Mouse (Mus musculus): ENCODE data around the gene Cmklr1.
"Not testable (repeated sequence)": the region's sequence is repeated elsewhere in the genome, so short reads cannot be mapped to it uniquely, and the experiment has no call there.

Cmklr1 gene

GRCm38 (mm10) chr5:113618716-113619115 lies 31.5 kb downstream of the Cmklr1 start:
- DNase-seq: no peak

- no peak for DNase-seq
Observed at GRCm38 (mm10) chr5:113611771-113612233, 38.4 kb downstream of the Cmklr1 start.

GRCm38 (mm10) chr5:113611131-113611530 lies 39.1 kb downstream of the Cmklr1 start:
- no peak for DNase-seq

- no peak for DNase-seq
Observed at GRCm38 (mm10) chr5:113610490-113610889, 39.7 kb downstream of the Cmklr1 start.

- DNase-seq: no peak
Observed at GRCm38 (mm10) chr5:113609891-113610290, 40.3 kb downstream of the Cmklr1 start.

- no peak for DNase-seq
Observed at GRCm38 (mm10) chr5:113608511-113608910, 41.7 kb downstream of the Cmklr1 start.

- no peak for DNase-seq
Observed at GRCm38 (mm10) chr5:113607941-113608431, 42.2 kb downstream of the Cmklr1 start.

GRCm38 (mm10) chr5:113606961-113607785 lies 43.1 kb downstream of the Cmklr1 start:
- DNase-seq: no peak

- DNase-seq: no peak
Observed at GRCm38 (mm10) chr5:113606121-113606520, 44.1 kb downstream of the Cmklr1 start.

- no peak for DNase-seq
Observed at GRCm38 (mm10) chr5:113604758-113605157, 45.5 kb downstream of the Cmklr1 start.

- DNase-seq: no peak
Observed at GRCm38 (mm10) chr5:113603471-113603870, 46.8 kb downstream of the Cmklr1 start.

- DNase-seq: no peak
Observed at GRCm38 (mm10) chr5:113600803-113601202, 49.4 kb downstream of the Cmklr1 start.

- DNase-seq: no peak
Observed at GRCm38 (mm10) chr5:113600181-113600580, 50.0 kb downstream of the Cmklr1 start.

GRCm38 (mm10) chr5:113596780-113597353 lies 53.4 kb downstream of the Cmklr1 start:
- no peak for DNase-seq

- DNase-seq: no peak
Observed at GRCm38 (mm10) chr5:113596252-113596651, 54.0 kb downstream of the Cmklr1 start.

GRCm38 (mm10) chr5:113593911-113594705 lies 56.1 kb downstream of the Cmklr1 start:
- no peak for DNase-seq

- DNase-seq: no peak
Observed at GRCm38 (mm10) chr5:113591751-113592230, 58.4 kb downstream of the Cmklr1 start.

- DNase-seq: no peak
Observed at GRCm38 (mm10) chr5:113591166-113591565, 59.1 kb downstream of the Cmklr1 start.

GRCm38 (mm10) chr5:113590010-113590640 lies 60.1 kb downstream of the Cmklr1 start:
- DNase-seq: no peak

GRCm38 (mm10) chr5:113586458-113586849 lies 63.8 kb downstream of the Cmklr1 start:
- DNase-seq: peak; percentile 5

GRCm38 (mm10) chr5:113585619-113586457 lies 64.4 kb downstream of the Cmklr1 start:
- not testable (repeated sequence) for DNase-seq

GRCm38 (mm10) chr5:113584439-113584838 lies 65.8 kb downstream of the Cmklr1 start:
- DNase-seq: no peak
